ENCODE assay signal across 8 mouse cellular contexts in genomic region chr2:154436076-154436457, GRCm38 (mm10). TPM values are rescaled to one million over a fixed set of nuclear protein-coding genes. Genes with fewer than 3 reads are reported as not detected.
A peak's percentile ranks its signal among the peaks of the same experiment; 100 is the strongest.
DNase-seq lines count a peak whose midpoint lies in the region; ATAC-seq and TF ChIP-seq lines count a peak whose summit lies in the region.

No protein-coding gene starts in this region.

- DNase-seq in heart, postnatal 10 days = peak; percentile 98 to 99
- peak; percentile 88 for DNase-seq in large intestine, adult 2 months (ENCODE audit: low read depth, low spot score)
- peak; percentile 99 for DNase-seq in liver, postnatal 0 days
- DNase-seq in testis, postnatal 10 days (ENCODE audit: low spot score) = peak; percentile 98

- H3K9me3 ChIP-seq in ES-Bruce4 (replicated peaks; ENCODE audit: control insufficient read depth, insufficient read depth, low read length, poor library complexity, severe bottlenecking) = no peaks in the 10 kb centered on the region
- H3K9me3 ChIP-seq in forebrain, embryonic 13.5 days (replicated peaks) = no peaks in the 10 kb centered on the region
- no peaks in the 10 kb centered on the region for H3K9me3 ChIP-seq in liver, postnatal 0 days (ENCODE audit: low read length)
- no peaks in the 10 kb centered on the region for H3K9me3 ChIP-seq in neural tube, embryonic 14.5 days (ENCODE audit: control insufficient read depth, low read length)

- TF ChIP-seq EP300 in ES-Bruce4 (IDR thresholded peaks at IDR 0.05; ENCODE audit: insufficient read depth, low read depth, low read length) = no peak
- no peak for TF ChIP-seq EP300 in liver, postnatal 0 days (IDR thresholded peaks at IDR 0.05; ENCODE audit: low read depth)

- H3K27me3 ChIP-seq in ES-Bruce4 (ENCODE audit: control insufficient read depth, insufficient read depth, low read length, poor library complexity, severe bottlenecking) = no peaks in the 10 kb centered on the region
- H3K27me3 ChIP-seq in forebrain, embryonic 13.5 days = no peaks in the 10 kb centered on the region
- H3K27me3 ChIP-seq in liver, postnatal 0 days (ENCODE audit: insufficient read depth, low read length) = no peaks in the 10 kb centered on the region
- H3K27me3 ChIP-seq in neural tube, embryonic 14.5 days (ENCODE audit: control insufficient read depth, insufficient read depth, low read length) = no peaks in the 10 kb centered on the region

- H3K36me3 ChIP-seq in ES-Bruce4 (ENCODE audit: control insufficient read depth, insufficient read depth, low read length, poor library complexity, severe bottlenecking) = peaks cover 12% of the 10 kb centered on the region; the same call in 1 of the 2 replicates
- no peaks in the 10 kb centered on the region for H3K36me3 ChIP-seq in forebrain, embryonic 13.5 days (ENCODE audit: poor library complexity, severe bottlenecking)
- no peaks in the 10 kb centered on the region for H3K36me3 ChIP-seq in liver, postnatal 0 days (replicated peaks; ENCODE audit: insufficient read depth, low read length)
- H3K36me3 ChIP-seq in neural tube, embryonic 14.5 days (ENCODE audit: control insufficient read depth, insufficient read depth, low read length) = no peaks in the 10 kb centered on the region

- peak overlapping the region; percentile 51 for H3K4me3 ChIP-seq in ES-Bruce4 (ENCODE audit: low read depth, low read length)
- peak overlapping the region; percentile 87 for H3K4me3 ChIP-seq in forebrain, embryonic 13.5 days
- peak overlapping the region; percentile 98 for H3K4me3 ChIP-seq in liver, postnatal 0 days (ENCODE audit: low read depth, low read length)
- H3K4me3 ChIP-seq in neural tube, embryonic 14.5 days (ENCODE audit: low read depth, low read length) = peak overlapping the region; percentile 75

- peak overlapping the region; percentile 98 for H3K9ac ChIP-seq in ES-Bruce4 (ENCODE audit: low read depth, poor library complexity, severe bottlenecking)
- peak overlapping the region; percentile 98 for H3K9ac ChIP-seq in forebrain, embryonic 13.5 days
- H3K9ac ChIP-seq in liver, postnatal 0 days (replicated peaks) = peak overlapping the region; percentile 97
- H3K9ac ChIP-seq in neural tube, embryonic 14.5 days (replicated peaks; ENCODE audit: low read depth, low read length) = peak overlapping the region; percentile 93

- intact Hi-C loops in heart, postnatal 10 days (cut with DNase I) = no loop called here

- 0 out of 2 replicates have a peak overlapping the region, but pooled peaks have one; percentile 74 for H3K27ac ChIP-seq in ES-Bruce4 (ENCODE audit: insufficient read depth, low read length)
- peak overlapping the region; percentile 92; the same call in 1 of the 2 replicates for H3K27ac ChIP-seq in forebrain, embryonic 13.5 days
- H3K27ac ChIP-seq in liver, postnatal 0 days (ENCODE audit: low read depth) = 0 out of 2 replicates have a peak overlapping the region, but pooled peaks have one; percentile 60
- peak overlapping the region; percentile 89 for H3K27ac ChIP-seq in neural tube, embryonic 14.5 days (ENCODE audit: low read depth, low read length)

- peaks cover 6% of the 10 kb centered on the region for H3K4me1 ChIP-seq in ES-Bruce4 (ENCODE audit: control insufficient read depth, insufficient read depth, low read length)
- peaks cover 33% of the 10 kb centered on the region for H3K4me1 ChIP-seq in forebrain, embryonic 13.5 days
- peaks cover 20% of the 10 kb centered on the region; the same call in 1 of the 2 replicates for H3K4me1 ChIP-seq in liver, postnatal 0 days (ENCODE audit: insufficient read depth)
- H3K4me1 ChIP-seq in neural tube, embryonic 14.5 days (ENCODE audit: control insufficient read depth, insufficient read depth, low read length) = peaks cover 11% of the 10 kb centered on the region; the same call in 1 of the 2 replicates

- no peak for TF ChIP-seq POLR2A in ES-Bruce4 (IDR thresholded peaks at IDR 0.05; ENCODE audit: insufficient read depth, low read length)

- no peak for TF ChIP-seq CTCF in ES-Bruce4 (IDR thresholded peaks at IDR 0.05; ENCODE audit: low read depth, low read length)
- peak; percentile 25; the same call in 1 of the 2 replicates for TF ChIP-seq CTCF in liver, postnatal 0 days (IDR thresholded peaks at IDR 0.05; ENCODE audit: low read depth)

- H3K4me2 ChIP-seq in forebrain, embryonic 13.5 days = peak overlapping the region; percentile 68
- peak overlapping the region; percentile 71 for H3K4me2 ChIP-seq in liver, postnatal 0 days (ENCODE audit: low read depth, low read length)
- H3K4me2 ChIP-seq in neural tube, embryonic 14.5 days (ENCODE audit: low read depth, low read length) = peak overlapping the region; percentile 38

- peak; percentile 98 for ATAC-seq in cerebellum, adult (ENCODE audit: insufficient number of reproducible peaks, low FRiP score, low TSS enrichment)
- ATAC-seq in forebrain, embryonic 13.5 days = peak; percentile 99
- peak; percentile 99 for ATAC-seq in liver, postnatal 0 days
- peak; percentile 99 for ATAC-seq in neural tube, embryonic 14.5 days (ENCODE audit: low read depth)

- 1% methylated on average over 30 of the region's 44 CpGs for WGBS in forebrain, embryonic 13.5 days
- WGBS in large intestine, adult 2 months = under 1% methylated on average over 44 of the region's 44 CpGs
- WGBS in liver, postnatal 0 days (ENCODE audit: insufficient replicate concordance) = 1% methylated on average over 21 of the region's 44 CpGs
- 1% methylated on average over 43 of the region's 44 CpGs for WGBS in neural tube, embryonic 14.5 days

RNA-seq across cellular contexts. Expression of gene Cbfa2t2, which starts 0.2 kb away (rescaled TPM):
- 79.9 and 89.5 TPM in 2 replicates for polyA plus RNA-seq in ES-Bruce4 (2011; ENCODE audit: insufficient read depth, insufficient read length, low read depth, missing spikeins)
- 69.4 and 79.1 TPM in 2 replicates for polyA plus RNA-seq in forebrain, embryonic 13.5 days (2015; fragmentation: Nextera tagmentation; extraction: Ambion mirVana)
- total RNA-seq in heart, postnatal 10 days (2021) = 10 to 100 TPM; 23.5 to 25.3 TPM
- 5.9 and 11.6 TPM in 2 replicates for polyA plus RNA-seq in large intestine, adult 2 months (2012; rRNA removed)
- polyA plus RNA-seq in liver, postnatal 0 days (2015; fragmentation: Nextera tagmentation; extraction: Ambion mirVana) = 3.9 and 6.0 TPM in 2 replicates
- polyA plus RNA-seq in neural tube, embryonic 14.5 days (2014; fragmentation: Nextera tagmentation; extraction: Ambion mirVana) = 48.8 and 51.2 TPM in 2 replicates

RNA-seq across cellular contexts. Expression of gene Snta1, which starts 28.2 kb away (rescaled TPM):
- polyA plus RNA-seq in ES-Bruce4 (2011; ENCODE audit: insufficient read depth, insufficient read length, low read depth, missing spikeins) = 11.7 and 13.5 TPM in 2 replicates
- 3.8 and 4.1 TPM in 2 replicates for polyA plus RNA-seq in forebrain, embryonic 13.5 days (2015; fragmentation: Nextera tagmentation; extraction: Ambion mirVana)
- total RNA-seq in heart, postnatal 10 days (2021) = 100 to 1,000 TPM in 1 of 2 experiments, 10 to 100 TPM in 1; 82.6 to 106 TPM
- polyA plus RNA-seq in large intestine, adult 2 months (2012; rRNA removed) = 9.9 and 13.8 TPM in 2 replicates
- polyA plus RNA-seq in liver, postnatal 0 days (2015; fragmentation: Nextera tagmentation; extraction: Ambion mirVana) = 4.7 and 6.0 TPM in 2 replicates
- 4.4 and 5.1 TPM in 2 replicates for polyA plus RNA-seq in neural tube, embryonic 14.5 days (2014; fragmentation: Nextera tagmentation; extraction: Ambion mirVana)

Comparison
In these comparisons a context has a peak if more than half of its experiments do, and no peak if none do; other contexts are left out.
1. Peak in every context shown above with its lines: DNase-seq, ATAC-seq, H3K4me3 ChIP-seq and H3K27ac ChIP-seq.